Mouse (Mus musculus) C2C12 (cell line): ENCODE measurements at regions not wholly inside any gene's neighbourhood (a gene's known extent, or its start where the extent isn't known, plus 50 kb on each side); places are given as distances from the start of the nearest gene placed in this dataset.

Experiments
- H3K27me3 ChIP-seq: one replicate; pipeline ENCODE4 v1.6.1; 2011; ENCODE audit not compliant: control insufficient read depth, insufficient read depth, insufficient read length
- H3K36me3 ChIP-seq: one replicate; pipeline ENCODE4 v1.6.1; 2011; ENCODE audit not compliant: control insufficient read depth, insufficient read depth
- H3K4me3 ChIP-seq: one replicate; pipeline ENCODE4 v1.5.1; 2011; ENCODE audit warnings: mild to moderate bottlenecking, control low read depth; ENCODE audit not compliant: poor library complexity, insufficient read depth, severe bottlenecking
- H3K79me2 ChIP-seq: one replicate; pipeline ENCODE4 v1.6.1; 2011; ENCODE audit not compliant: control insufficient read depth, insufficient read depth
- H3K79me3 ChIP-seq: one replicate; pipeline ENCODE4 v1.6.1; 2011; ENCODE audit warnings: low read depth, control low read depth
- H3ac ChIP-seq: one replicate; pipeline ENCODE3; 2011; ENCODE audit warnings: low read depth; ENCODE audit not compliant: control insufficient read depth, insufficient read length
- CEBPB ChIP-seq: IDR thresholded peaks from one replicate; pipeline ENCODE4 v1.6.1; 2011; ENCODE audit warnings: low read depth, mild to moderate bottlenecking, control low read depth, moderate library complexity
- CTCF ChIP-seq: IDR thresholded peaks from one replicate; pipeline ENCODE4 v1.5.1; 2011; ENCODE audit not compliant: control insufficient read depth, insufficient read depth, insufficient read length
- FOSL1 ChIP-seq: IDR thresholded peaks from one replicate; pipeline ENCODE4 v1.8.0; 2011; ENCODE audit warnings: mild to moderate bottlenecking, low read length; ENCODE audit not compliant: poor library complexity, insufficient read depth, severe bottlenecking
- MAX ChIP-seq: IDR thresholded peaks from one replicate; pipeline ENCODE4 v1.6.1; 2011; ENCODE audit warnings: mild to moderate bottlenecking, control low read depth
- MYOD1 ChIP-seq: IDR thresholded peaks from one replicate; pipeline ENCODE4 v1.6.1; 2011; ENCODE audit warnings: low read depth; ENCODE audit not compliant: control insufficient read depth, insufficient read length
- MYOG ChIP-seq: IDR thresholded peaks from one replicate; pipeline ENCODE4 v1.6.1; 2011; ENCODE audit not compliant: control insufficient read depth, insufficient read length; ENCODE audit errors: extremely low read depth
- USF1 ChIP-seq: IDR thresholded peaks from one replicate; pipeline ENCODE4 v1.6.1; 2011; ENCODE audit warnings: low read depth, mild to moderate bottlenecking, control low read depth, moderate library complexity

DNA sequence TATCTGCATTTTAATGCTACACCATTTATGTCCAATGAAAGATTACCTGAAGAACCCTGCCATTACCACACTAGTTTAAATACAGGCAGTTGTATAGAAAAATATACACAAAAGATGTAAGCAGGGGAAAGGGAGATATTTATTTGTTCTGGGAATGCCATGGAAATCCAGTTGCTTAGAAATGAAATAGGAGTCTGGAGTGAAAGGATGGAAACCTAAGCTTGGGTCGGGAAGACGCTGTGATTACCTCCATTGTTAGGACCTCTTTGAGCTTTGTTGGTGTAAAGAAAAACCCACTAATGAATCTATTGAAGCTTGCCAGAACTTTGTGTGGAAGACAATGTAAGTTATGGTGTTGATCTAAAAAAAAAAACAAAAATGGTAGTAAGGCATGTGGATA, 341.3 kb upstream of the Tmem161b start:
- TF ChIP-seq MYOD1 = no peak
- TF ChIP-seq FOSL1 = no peak
- no peak for TF ChIP-seq CEBPB
- TF ChIP-seq CTCF = no peak
- no peak for TF ChIP-seq MYOG
- no peak for TF ChIP-seq MAX
- TF ChIP-seq USF1 = no peak

GRCm38 (mm10) chr13:83882839-83883238, 339.3 kb upstream of the Tmem161b start:
- no peak for TF ChIP-seq MYOG
- no peak for TF ChIP-seq FOSL1
- no peak for TF ChIP-seq CTCF
- no peak for TF ChIP-seq MAX
- TF ChIP-seq CEBPB = no peak
- TF ChIP-seq MYOD1 = no peak
- no peak for TF ChIP-seq USF1
- H3K79me2 ChIP-seq = no peaks in the 10 kb centered on the region

More for the DNA sequence above, 341.3 kb upstream of the Tmem161b start:
- Histone ChIP-seq H3ac (no peak overlapping the region), H3K36me3 (no peaks in the 10 kb centered on the region), H3K79me2 (no peaks in the 10 kb centered on the region), H3K27me3 (no peaks in the 10 kb centered on the region), H3K79me3 (no peaks in the 10 kb centered on the region), H3K4me3 (no peak overlapping the region)

DNA sequence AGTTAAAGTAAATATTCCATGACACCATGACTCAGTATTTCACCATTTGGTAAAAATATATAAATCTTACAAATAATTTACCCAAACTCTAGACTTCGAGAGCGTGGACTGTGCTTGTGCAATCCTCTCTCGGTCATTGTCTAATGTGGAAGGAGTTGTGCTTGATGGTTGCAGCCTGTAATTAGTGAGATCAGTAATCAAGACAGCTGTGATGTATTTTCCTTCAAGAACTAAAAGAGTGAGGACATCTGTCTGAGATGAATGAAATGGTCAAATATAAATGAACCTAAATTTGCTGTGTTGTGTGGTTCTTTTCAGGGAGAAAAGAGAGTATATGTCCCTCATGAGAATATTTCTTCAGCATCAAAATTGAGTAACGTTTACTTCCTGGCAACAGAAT, 338.3 kb upstream of the Tmem161b start:
- H3K79me3 ChIP-seq = no peaks in the 10 kb centered on the region
- H3K27me3 ChIP-seq = no peaks in the 10 kb centered on the region
- no peak for TF ChIP-seq MYOG
- no peak for TF ChIP-seq MYOD1
- TF ChIP-seq CTCF = no peak
- TF ChIP-seq CEBPB = no peak
- TF ChIP-seq FOSL1 = no peak
- no peak for TF ChIP-seq MAX
- TF ChIP-seq USF1 = no peak
- no peak overlapping the region for H3ac ChIP-seq
- no peaks in the 10 kb centered on the region for H3K36me3 ChIP-seq
- no peak overlapping the region for H3K4me3 ChIP-seq
- no peaks in the 10 kb centered on the region for H3K79me2 ChIP-seq

More at GRCm38 (mm10) chr13:83882839-83883238, 339.3 kb upstream of the Tmem161b start:
- Histone ChIP-seq H3K4me3 (no peak overlapping the region), H3K27me3 (no peaks in the 10 kb centered on the region), H3K36me3 (no peaks in the 10 kb centered on the region), H3K79me3 (no peaks in the 10 kb centered on the region), H3ac (no peak overlapping the region)

DNA sequence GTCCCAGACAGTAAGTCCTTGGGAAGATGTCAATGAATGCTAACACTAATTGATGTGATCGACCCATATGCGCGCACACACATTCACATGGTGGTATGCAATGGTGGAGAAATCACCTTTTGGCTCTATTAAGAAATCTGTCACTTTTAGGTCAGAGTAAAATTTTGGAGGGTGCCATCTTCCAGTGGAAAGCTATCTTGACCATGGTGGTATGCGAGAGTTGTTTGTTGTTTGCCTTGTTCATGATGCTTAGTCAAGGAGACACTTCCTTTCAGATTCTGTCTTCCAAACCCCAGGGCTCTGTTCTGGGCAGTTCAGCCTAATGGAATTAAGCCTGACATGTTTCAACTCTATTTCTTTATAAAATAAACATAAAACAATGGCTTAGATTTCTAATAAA, 337.9 kb upstream of the Tmem161b start:
- no peaks in the 10 kb centered on the region for H3K36me3 ChIP-seq
- H3K27me3 ChIP-seq = no peaks in the 10 kb centered on the region
- H3K79me3 ChIP-seq = no peaks in the 10 kb centered on the region
- no peak for TF ChIP-seq MYOG
- no peak for TF ChIP-seq FOSL1
- no peaks in the 10 kb centered on the region for H3K79me2 ChIP-seq
- H3ac ChIP-seq = no peak overlapping the region
- no peak overlapping the region for H3K4me3 ChIP-seq

DNA sequence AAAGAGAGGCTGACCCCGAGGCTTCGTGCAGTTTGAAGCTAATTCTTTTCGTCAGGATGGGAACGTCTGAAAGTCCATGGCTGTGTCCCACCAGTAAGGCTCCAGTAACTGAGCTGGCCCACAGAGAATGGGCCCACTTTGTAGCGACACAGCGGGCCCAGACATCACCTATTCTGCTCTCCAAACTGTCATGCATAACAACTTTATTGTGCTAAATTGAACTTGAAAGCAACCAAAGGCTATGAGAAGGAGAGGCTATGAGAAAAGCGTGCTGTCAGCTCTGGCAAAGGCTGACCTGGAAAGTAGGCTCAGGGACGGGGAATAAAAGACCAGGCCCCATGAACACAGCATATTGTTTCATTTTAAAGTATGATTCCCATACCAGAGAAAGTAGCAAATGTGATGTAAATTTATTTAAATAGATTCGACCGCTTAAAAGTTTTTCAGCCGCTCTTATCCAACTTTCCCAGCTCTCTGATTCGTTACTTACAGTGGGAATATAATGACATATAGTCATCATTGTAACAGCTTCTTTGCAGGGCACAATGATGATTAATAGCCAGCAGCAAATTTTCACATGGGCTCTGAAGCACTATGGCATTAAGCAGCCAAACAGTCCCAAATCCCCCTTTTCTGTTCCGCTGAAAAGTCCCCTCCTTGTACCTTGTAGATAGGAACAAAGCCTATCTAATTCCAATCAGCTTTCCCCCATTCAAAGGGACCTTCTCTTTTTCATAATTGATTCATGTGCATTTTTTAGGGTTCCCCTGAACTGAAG, 337.1 kb upstream of the Tmem161b start:
- Histone ChIP-seq H3K79me2 (no peaks in the 10 kb centered on the region), H3K79me3 (no peaks in the 10 kb centered on the region), H3K36me3 (no peaks in the 10 kb centered on the region), H3K27me3 (no peaks in the 10 kb centered on the region), H3ac (no peak overlapping the region), H3K4me3 (no peak overlapping the region)
- TF ChIP-seq FOSL1 (no peak), USF1 (no peak), MYOG (no peak), MAX (no peak), MYOD1 (no peak), CTCF (no peak)

DNA sequence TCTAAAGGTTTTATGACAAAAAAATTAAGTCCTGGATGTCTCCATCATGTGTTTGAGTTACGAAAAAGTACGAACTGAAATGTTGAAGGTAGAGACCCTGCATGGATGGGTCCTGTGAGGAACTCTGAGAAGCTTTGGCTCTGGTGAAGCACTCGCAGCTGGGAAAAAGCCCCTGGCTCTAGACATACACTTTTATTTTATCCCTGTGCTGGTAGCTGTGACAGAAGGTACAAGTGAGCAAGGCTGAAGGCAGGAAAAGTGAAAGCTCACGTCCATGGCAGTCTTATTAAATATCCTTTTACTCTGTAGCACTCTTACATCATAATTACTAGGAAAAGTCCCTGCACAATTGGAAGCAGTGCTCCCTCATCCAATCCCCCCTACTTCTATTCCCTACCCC, 336.4 kb upstream of the Tmem161b start:
- H3K36me3 ChIP-seq = no peaks in the 10 kb centered on the region
- no peaks in the 10 kb centered on the region for H3K79me2 ChIP-seq
- no peak overlapping the region for H3K4me3 ChIP-seq
- H3K79me3 ChIP-seq = no peaks in the 10 kb centered on the region
- TF ChIP-seq USF1 (no peak), CEBPB (no peak), MYOD1 (no peak), CTCF (no peak), MAX (no peak), MYOG (no peak), FOSL1 (no peak)
- H3ac ChIP-seq = no peak overlapping the region
- H3K27me3 ChIP-seq = no peaks in the 10 kb centered on the region
